Mouse (Mus musculus) midbrain, postnatal 0 days (tissue): Measurements from ENCODE around the gene Sept6. TPM values are rescaled to one million over a fixed set of nuclear protein-coding genes. Genes with fewer than 3 reads are reported as not detected.
A peak's percentile ranks its signal among the peaks of the same experiment; 100 is the strongest.

Experiments
- ATAC-seq: fragments of 200-750 bp; cut with Nextera tagmentation; 2 replicates; pipeline ENCODE4 v1.8.0; 2017; ENCODE audit warnings: moderate number of reproducible peaks, mild to moderate bottlenecking, moderate TSS enrichment, moderate library complexity; ENCODE audit not compliant: low FRiP score
- DNase-seq: peaks from one replicate; pipeline ENCODE4 v3.0.0-alpha.2; 2015; ENCODE audit warnings: low spot score
- H3K27ac ChIP-seq: fragments of 300-500 bp; sonication (generic); 2 replicates; pipeline ENCODE4 v1.5.1; 2014; ENCODE audit warnings: low read depth, mild to moderate bottlenecking, low read length, mixed read lengths
- H3K27me3 ChIP-seq: fragments of 300-500 bp; sonication (generic); 2 replicates; pipeline ENCODE4 v1.6.1; 2014; ENCODE audit warnings: low read length, control low read depth, mixed read lengths; ENCODE audit not compliant: insufficient read depth
- H3K36me3 ChIP-seq: fragments of 300-500 bp; sonication (generic); 2 replicates; pipeline ENCODE4 v1.6.1; 2014; ENCODE audit warnings: low read length, control low read depth, mixed read lengths; ENCODE audit not compliant: insufficient read depth
- H3K4me1 ChIP-seq: fragments of 300-500 bp; sonication (generic); 2 replicates; pipeline ENCODE4 v1.6.1; 2014; ENCODE audit warnings: mild to moderate bottlenecking, control low read depth, antibody characterized with exemption, low read length, mixed read lengths; ENCODE audit not compliant: insufficient read depth
- H3K4me2 ChIP-seq: fragments of 300-500 bp; sonication (generic); 2 replicates; pipeline ENCODE4 v1.6.1; 2014; ENCODE audit warnings: low read depth, mild to moderate bottlenecking, low read length, mixed read lengths; ENCODE audit not compliant: poor library complexity, severe bottlenecking
- H3K4me3 ChIP-seq: fragments of 300-500 bp; sonication (generic); 2 replicates; pipeline ENCODE4 v1.5.1; 2014; ENCODE audit warnings: low read depth, mild to moderate bottlenecking, low read length, moderate library complexity
- H3K9ac ChIP-seq: fragments of 300-500 bp; sonication (generic); replicated peaks from 2 replicates; pipeline ENCODE4 v1.6.1; 2014; ENCODE audit warnings: mild to moderate bottlenecking, low read length, moderate library complexity, mixed read lengths; ENCODE audit not compliant: poor library complexity, severe bottlenecking
- H3K9me3 ChIP-seq: fragments of 300-500 bp; sonication (generic); 2 replicates; pipeline ENCODE4 v1.6.1; 2016; ENCODE audit warnings: low read length, control low read depth
- CTCF ChIP-seq: IDR thresholded peaks from 2 replicates; pipeline ENCODE4 v1.5.1; 2016; ENCODE audit warnings: antibody characterized with exemption, mild to moderate bottlenecking
- WGBS: fragments of 180-500 bp; shearing (Covaris S2); extraction: QIAGEN DNeasy Blood & Tissue Kit; methylation state at CpG from one replicate; pipeline ENCODE4 v1.1.7; 2014; 5-methylcytosine and 5-hydroxymethylcytosine counted together
- polyA plus RNA-seq: library from polyadenylated mRNA; unstranded; fragments of >200 nt; fragmentation: Nextera tagmentation; extraction: Ambion mirVana; gene quantifications from 2 replicates; pipeline ENCODE4 v1.2.1, GENCODE M21; 2015
- total RNA-seq: library from RNA; depleted of rRNA; stranded (reverse); fragments of >200 nt; gene quantifications from 2 replicates; pipeline ENCODE4 v1.2.3, GENCODE M21; 2014; rRNA removed

The Sept6 gene
- total and polyA plus RNA-seq, 2 experiments from 2014 or later: 66.2 to 81.4 TPM

GRCm38 (mm10) chrX:36870372-36870771 lies 121.2 kb downstream of the Sept6 start:
- no peak overlapping the region for H3K27ac ChIP-seq
- 81% methylated on average over 3 of the region's 3 CpGs for WGBS
- H3K4me2 ChIP-seq: no peak overlapping the region
- no peak for ATAC-seq
- H3K4me3 ChIP-seq: no peak overlapping the region
- H3K4me1 ChIP-seq: no peaks in the 10 kb centered on the region
- H3K9ac ChIP-seq: no peak overlapping the region
- TF ChIP-seq CTCF: no peak
- H3K27me3 ChIP-seq: no peaks in the 10 kb centered on the region
- no peaks in the 10 kb centered on the region for H3K36me3 ChIP-seq
- no peak for DNase-seq
- H3K9me3 ChIP-seq: no peaks in the 10 kb centered on the region

GRCm38 (mm10) chrX:36864609-36865328 lies 126.8 kb downstream of the Sept6 start:
- Histone ChIP-seq H3K27me3 (no peaks in the 10 kb centered on the region), H3K9me3 (no peaks in the 10 kb centered on the region), H3K9ac (no peak overlapping the region), H3K4me3 (peak overlapping the region; percentile 39), H3K4me2 (peak overlapping the region; percentile 36), H3K27ac (no peak overlapping the region), H3K36me3 (no peaks in the 10 kb centered on the region), H3K4me1 (no peaks in the 10 kb centered on the region)
- DNase-seq (no peak), ATAC-seq (no peak; the same call in 1 of the 2 replicates)
- 49% methylated on average over 8 of the region's 8 CpGs for WGBS
- TF ChIP-seq CTCF: no peak

GRCm38 (mm10) chrX:36863766-36864608 lies 127.6 kb downstream of the Sept6 start:
- peak overlapping the region; percentile 39 for H3K4me3 ChIP-seq
- no peaks in the 10 kb centered on the region for H3K36me3 ChIP-seq
- ATAC-seq: peak; percentile 90
- DNase-seq: peak; percentile 87
- peak overlapping the region; percentile 44 for H3K4me2 ChIP-seq
- no peaks in the 10 kb centered on the region for H3K9me3 ChIP-seq
- no peak overlapping the region for H3K27ac ChIP-seq
- TF ChIP-seq CTCF: no peak
- H3K4me1 ChIP-seq: no peaks in the 10 kb centered on the region
- no peaks in the 10 kb centered on the region for H3K27me3 ChIP-seq
- H3K9ac ChIP-seq: 0 out of 2 replicates have a peak overlapping the region, but pooled peaks have one; percentile 19
- WGBS: 18% methylated on average over 43 of the region's 44 CpGs

Other genes starting within 250 kb of the Sept6 start
- 0.42 and 0.44 TPM in 2 replicates for gene Slc25a43, start 248.1 kb downstream of the Sept6 start, total RNA-seq
- gene Slc25a43, start 248.1 kb downstream of the Sept6 start, polyA plus RNA-seq: 0.25 and 0.73 TPM in 2 replicates
- 346 and 392 TPM in 2 replicates for gene Slc25a5, start 196.1 kb downstream of the Sept6 start, total RNA-seq
- 483 and 520 TPM in 2 replicates for gene Slc25a5, start 196.1 kb downstream of the Sept6 start, polyA plus RNA-seq
- 39.4 and 40.4 TPM in 2 replicates for gene Ube2a, start 117.9 kb downstream of the Sept6 start, total RNA-seq
- 110 and 123 TPM in 2 replicates for gene Ube2a, start 117.9 kb downstream of the Sept6 start, polyA plus RNA-seq
- 22.0 and 28.6 TPM in 2 replicates for gene C330007P06Rik, start 117.7 kb downstream of the Sept6 start, total RNA-seq
- 16.9 and 18.8 TPM in 2 replicates for gene C330007P06Rik, start 117.7 kb downstream of the Sept6 start, polyA plus RNA-seq
- 23.7 and 24.0 TPM in 2 replicates for gene Nkrf, start 88.9 kb downstream of the Sept6 start, total RNA-seq
- gene Nkrf, start 88.9 kb downstream of the Sept6 start, polyA plus RNA-seq: 15.4 and 15.5 TPM in 2 replicates
- gene Sowahd, start 57.1 kb upstream of the Sept6 start, total RNA-seq: not detected in 2 replicates
- 0.16 TPM in 1 of 2 replicates, not detected in the other for gene Sowahd, start 57.1 kb upstream of the Sept6 start, polyA plus RNA-seq
- gene Rpl39, start 93.6 kb upstream of the Sept6 start, total RNA-seq: 128 TPM in 2 replicates
- gene Rpl39, start 93.6 kb upstream of the Sept6 start, polyA plus RNA-seq: 305 and 335 TPM in 2 replicates
- 11.0 and 15.1 TPM in 2 replicates for gene Upf3b, start 118.5 kb upstream of the Sept6 start, total RNA-seq
- gene Upf3b, start 118.5 kb upstream of the Sept6 start, polyA plus RNA-seq: 21.6 and 27.2 TPM in 2 replicates
- 28.2 and 31.8 TPM in 2 replicates for gene Nkap, start 135.0 kb upstream of the Sept6 start, total RNA-seq
- 24.4 and 31.8 TPM in 2 replicates for gene Nkap, start 135.0 kb upstream of the Sept6 start, polyA plus RNA-seq
- gene Akap14, start 177.0 kb upstream of the Sept6 start, total RNA-seq: 0.27 TPM in 1 of 2 replicates, not detected in the other
- 0.54 and 0.56 TPM in 2 replicates for gene Akap14, start 177.0 kb upstream of the Sept6 start, polyA plus RNA-seq
- 157 and 172 TPM in 2 replicates for gene Ndufa1, start 199.4 kb upstream of the Sept6 start, total RNA-seq
- gene Ndufa1, start 199.4 kb upstream of the Sept6 start, polyA plus RNA-seq: 756 and 819 TPM in 2 replicates
- 9.3 and 9.7 TPM in 2 replicates for gene Rnf113a1, start 199.5 kb upstream of the Sept6 start, total RNA-seq
- gene Rnf113a1, start 199.5 kb upstream of the Sept6 start, polyA plus RNA-seq: 26.8 and 30.2 TPM in 2 replicates
- gene Gm9, start 219.2 kb upstream of the Sept6 start, total RNA-seq: not detected in 2 replicates
- gene Gm9, start 219.2 kb upstream of the Sept6 start, polyA plus RNA-seq: not detected in 2 replicates
- gene Rhox1, start 230.5 kb upstream of the Sept6 start, total RNA-seq: not detected in 2 replicates
- not detected in 2 replicates for gene Rhox1, start 230.5 kb upstream of the Sept6 start, polyA plus RNA-seq